ENCODE assay signal across 16 mouse cellular contexts in genomic region chr17:48825212-48825913, GRCm38 (mm10).
DNase-seq lines count a peak whose midpoint lies in the region; ATAC-seq and TF ChIP-seq lines count a peak whose summit lies in the region.
"Had no signal": no experiment of that assay in that cellular context is flagged by ENCODE, and none has a peak within 500 bp of the region (broad histone marks: within the 10 kb centered on the region; RNA-seq: fewer than 3 reads in every experiment).

No protein-coding gene starts in this region.

- no peak overlapping the region for H3K4me3 ChIP-seq in heart, embryonic 10.5 days
- no peak overlapping the region for H3K4me3 ChIP-seq in liver, adult 2 months (ENCODE audit: insufficient read depth, low read depth, low read length)
- H3K4me3 ChIP-seq in liver, postnatal 0 days (ENCODE audit: low read depth, low read length): no peak overlapping the region
- no peak overlapping the region for H3K4me3 ChIP-seq in ES-E14 (ENCODE audit: insufficient read depth in 1 of 2, low read depth in 1 of 2, low read length in 2 of 2, poor library complexity in 1 of 2, severe bottlenecking in 1 of 2)
- H3K4me3 ChIP-seq in forebrain, postnatal 0 days (ENCODE audit: low read depth, low read length): no peak overlapping the region
- H3K4me3 ChIP-seq: kidney, embryonic 15.5 days; limb, embryonic 15.5 days had no signal

- TF ChIP-seq POLR2A in liver, adult 2 months (IDR thresholded peaks at IDR 0.05; ENCODE audit: extremely low read depth, insufficient read depth, low read length): no peak

- H3K9ac ChIP-seq in liver, adult 2 months (ENCODE audit: low read depth, low read length): no peak overlapping the region
- no peak overlapping the region for H3K9ac ChIP-seq in liver, postnatal 0 days (replicated peaks)
- no peak overlapping the region for H3K9ac ChIP-seq in ES-E14 (ENCODE audit: insufficient read depth, low read depth, low read length, poor library complexity, severe bottlenecking)
- H3K9ac ChIP-seq in forebrain, postnatal 0 days: no peak overlapping the region
- H3K9ac ChIP-seq: kidney, embryonic 15.5 days; limb, embryonic 15.5 days had no signal

- no peak for TF ChIP-seq CTCF in liver, adult 2 months (IDR thresholded peaks at IDR 0.05; ENCODE audit: low read depth, low read length)
- TF ChIP-seq CTCF in liver, postnatal 0 days (IDR thresholded peaks at IDR 0.05; ENCODE audit: low read depth): no peak
- no peak for TF ChIP-seq CTCF in forebrain, postnatal 0 days (IDR thresholded peaks at IDR 0.05; ENCODE audit: low read depth)

- no peak overlapping the region for H3K27ac ChIP-seq in heart, embryonic 10.5 days
- H3K27ac ChIP-seq in liver, adult 2 months (replicated peaks; ENCODE audit: insufficient read depth, low read depth, low read length): no peak overlapping the region
- H3K27ac ChIP-seq in liver, postnatal 0 days (ENCODE audit: low read depth): no peak overlapping the region
- H3K27ac ChIP-seq in ES-E14 (ENCODE audit: insufficient read depth, low read depth, low read length, poor library complexity, severe bottlenecking): no peak overlapping the region
- peak overlapping the region; percentile 46; the same call in 1 of the 2 replicates for H3K27ac ChIP-seq in forebrain, postnatal 0 days (ENCODE audit: low read depth, low read length)
- H3K27ac ChIP-seq: kidney, embryonic 15.5 days; limb, embryonic 15.5 days had no signal

- no peak for ATAC-seq in liver, postnatal 0 days
- peak; percentile 85 for ATAC-seq in forebrain, postnatal 0 days

- H3K9me3 ChIP-seq in heart, embryonic 10.5 days: no peaks in the 10 kb centered on the region
- H3K9me3 ChIP-seq in liver, postnatal 0 days (ENCODE audit: low read length): no peaks in the 10 kb centered on the region
- H3K9me3 ChIP-seq in ES-E14 (ENCODE audit: control insufficient read depth, insufficient read depth, low read depth, low read length): no peaks in the 10 kb centered on the region
- no peaks in the 10 kb centered on the region for H3K9me3 ChIP-seq in forebrain, postnatal 0 days (ENCODE audit: low read length)
- H3K9me3 ChIP-seq: kidney, embryonic 15.5 days; limb, embryonic 15.5 days had no signal

- no peaks in the 10 kb centered on the region for H3K4me1 ChIP-seq in heart, embryonic 10.5 days
- H3K4me1 ChIP-seq in liver, adult 2 months (ENCODE audit: control insufficient read depth, insufficient read depth, low read length): no peaks in the 10 kb centered on the region
- H3K4me1 ChIP-seq in liver, postnatal 0 days (ENCODE audit: insufficient read depth): no peaks in the 10 kb centered on the region
- 0 out of 4 replicates have a peak, but pooled peaks cover 0 to 1% of the 10 kb centered on the region in 2 experiments for H3K4me1 ChIP-seq in ES-E14 (ENCODE audit: control insufficient read depth in 2 of 2, insufficient read depth in 2 of 2, low read length in 2 of 2, poor library complexity in 1 of 2)
- H3K4me1 ChIP-seq in forebrain, postnatal 0 days (ENCODE audit: insufficient read depth): no peaks in the 10 kb centered on the region

- no peaks in the 10 kb centered on the region for H3K79me2 ChIP-seq in liver, adult 2 months (ENCODE audit: control insufficient read depth, insufficient read depth, low read length)

- DNase-seq in heart, adult 11 months: peak; percentile 83
- no peak for DNase-seq in heart, embryonic 10.5 days (ENCODE audit: low spot score)
- peak; percentile 7 for DNase-seq in liver, adult 2 months (ENCODE audit: extremely low read depth, low read depth, low spot score)
- no peak for DNase-seq in liver, postnatal 0 days
- DNase-seq in ES-E14 (ENCODE audit: low read depth, low spot score): no peak
- DNase-seq in forebrain, postnatal 0 days: peak; percentile 36
- DNase-seq in cerebellum, adult 8-10 months: no peak
- DNase-seq in cerebellum, postnatal 10 days: no peak
- DNase-seq: adrenal gland, postnatal 10 days; cerebellum, adult 11-12 months; heart, postnatal 4 days; lung, postnatal 10 days had no signal

- H3K36me3 ChIP-seq in heart, embryonic 10.5 days: no peaks in the 10 kb centered on the region
- no peaks in the 10 kb centered on the region for H3K36me3 ChIP-seq in liver, adult 2 months (ENCODE audit: control insufficient read depth, insufficient read depth, low read length)
- H3K36me3 ChIP-seq in liver, postnatal 0 days (replicated peaks; ENCODE audit: insufficient read depth, low read length): no peaks in the 10 kb centered on the region
- H3K36me3 ChIP-seq in ES-E14 (ENCODE audit: control insufficient read depth, insufficient read depth, low read length, poor library complexity, severe bottlenecking): no peaks in the 10 kb centered on the region
- H3K36me3 ChIP-seq in forebrain, postnatal 0 days (ENCODE audit: insufficient read depth): no peaks in the 10 kb centered on the region
- H3K36me3 ChIP-seq: kidney, embryonic 15.5 days; limb, embryonic 15.5 days had no signal

- TF ChIP-seq EP300 in liver, postnatal 0 days (IDR thresholded peaks at IDR 0.05; ENCODE audit: low read depth): no peak

- no peak overlapping the region for H3K4me2 ChIP-seq in liver, postnatal 0 days (ENCODE audit: low read depth, low read length)
- no peak overlapping the region for H3K4me2 ChIP-seq in forebrain, postnatal 0 days (ENCODE audit: low read depth)
- H3K4me2 ChIP-seq: heart, embryonic 11.5 days; kidney, embryonic 15.5 days; limb, embryonic 15.5 days; midbrain, embryonic 11.5 days had no signal

- no peaks in the 10 kb centered on the region for H3K27me3 ChIP-seq in heart, embryonic 10.5 days (ENCODE audit: insufficient read depth, poor library complexity, severe bottlenecking)
- H3K27me3 ChIP-seq in liver, adult 2 months (ENCODE audit: control insufficient read depth, insufficient read depth, low read length): no peaks in the 10 kb centered on the region
- H3K27me3 ChIP-seq in liver, postnatal 0 days (ENCODE audit: insufficient read depth, low read length): no peaks in the 10 kb centered on the region
- no peaks in the 10 kb centered on the region for H3K27me3 ChIP-seq in forebrain, postnatal 0 days (ENCODE audit: insufficient read depth, low read length)
- H3K27me3 ChIP-seq: kidney, embryonic 15.5 days; limb, embryonic 15.5 days had no signal

- 61% methylated on average over 9 of the region's 9 CpGs for WGBS in heart, embryonic 10.5 days
- 66% methylated on average over 9 of the region's 9 CpGs for WGBS in liver, adult 2 months
- WGBS in liver, postnatal 0 days (ENCODE audit: insufficient replicate concordance): 48% methylated on average over 9 of the region's 9 CpGs
- WGBS in forebrain, postnatal 0 days: 59% methylated on average over 9 of the region's 9 CpGs

- in situ Hi-C loops in ES-E14 (cut with MboI; ENCODE audit: low sequenced_read_pairs in 2 of 2, unreplicated experiment in 2 of 2): no loop called here

TF ChIP-seq in ES-E14, 5 proteins besides CTCF, POLR2A, EP300 and RAD21:
- no peak for TF ChIP-seq HCFC1 (IDR thresholded peaks at IDR 0.05; ENCODE audit: borderline replicate concordance, insufficient read depth, low read length)
- TF ChIP-seq MAFK (IDR thresholded peaks at IDR 0.05; ENCODE audit: insufficient read depth, low read depth, low read length): peak; percentile 72
- TF ChIP-seq CHD2 (IDR thresholded peaks at IDR 0.05; ENCODE audit: low read depth, low read length): no peak

Comparison
In these comparisons a context has a peak if more than half of its experiments do, and no peak if none do; other contexts are left out.
1. DNase-seq: peak in heart, adult 11 months (single experiment), liver, adult 2 months (single experiment) and forebrain, postnatal 0 days (single experiment); none in heart, embryonic 10.5 days (single experiment), liver, postnatal 0 days (single experiment), ES-E14 (single experiment), cerebellum, adult 8-10 months (single experiment) and cerebellum, postnatal 10 days (0 of 2).